ENCODE assay signal across 23 mouse cellular contexts in genomic region chr5:43848275-43848674, GRCm38 (mm10). TPM values are rescaled to one million over a fixed set of nuclear protein-coding genes. Genes with fewer than 3 reads are reported as not detected.
"Had no signal": no experiment of that assay in that cellular context is flagged by ENCODE, and none has a peak within 500 bp of the region (broad histone marks: within the 10 kb centered on the region; RNA-seq: fewer than 3 reads in every experiment).

No protein-coding gene starts in this region.

- DNase-seq: kidney, adult 11 months; kidney, adult 8-10 months; kidney, postnatal 14 days; kidney, postnatal 4 days; liver; lung, adult 18-20 months; lung, postnatal 10 days; lung, postnatal 36 days; thymus, adult 2 months; thymus, postnatal 14 days; thymus, postnatal 4 days had no signal

- H3K27ac ChIP-seq: intestine, embryonic 15.5 days; kidney, embryonic 15.5 days; limb, embryonic 10.5 days; limb, embryonic 13.5 days; liver, embryonic 12.5 days; liver, embryonic 15.5 days; lung, embryonic 15.5 days; midbrain, embryonic 15.5 days; neural tube, embryonic 13.5 days had no signal

- ATAC-seq: intestine, embryonic 15.5 days; liver, embryonic 12.5 days; midbrain, embryonic 15.5 days had no signal

- H3K4me3 ChIP-seq: intestine, embryonic 15.5 days; kidney, embryonic 15.5 days; limb, embryonic 10.5 days; limb, embryonic 13.5 days; liver, embryonic 12.5 days; liver, embryonic 15.5 days; lung, embryonic 15.5 days; midbrain, embryonic 15.5 days; myocyte; neural tube, embryonic 13.5 days had no signal

- H3K4me1 ChIP-seq: intestine, embryonic 15.5 days; liver, embryonic 12.5 days; liver, embryonic 15.5 days; lung, embryonic 15.5 days; midbrain, embryonic 15.5 days; neural tube, embryonic 13.5 days had no signal

RNA-seq across cellular contexts. Expression of gene Bst1, which starts 29.6 kb away (rescaled TPM):
- total RNA-seq: left cerebral cortex, adult 8-10 months had no signal
- polyA plus RNA-seq: midbrain, embryonic 11.5 days; midbrain, embryonic 15.5 days; myocyte had no signal
